Mouse (Mus musculus) small intestine, adult 2 months (tissue): ENCODE results near the gene Spata45. TPM values are rescaled to one million over a fixed set of nuclear protein-coding genes. Genes with fewer than 3 reads are reported as not detected.

Experiments
- H3K27ac ChIP-seq: fragments of 200-500 bp; 2 replicates; pipeline ENCODE4 v1.5.1; 2012; ENCODE audit warnings: low read depth, low read length, control low read depth, inconsistent platforms; ENCODE audit not compliant: insufficient read depth
- H3K27me3 ChIP-seq: fragments of 200-500 bp; 2 replicates; pipeline ENCODE4 v1.6.1; 2012; ENCODE audit warnings: mild to moderate bottlenecking, moderate library complexity, low read length, inconsistent platforms; ENCODE audit not compliant: control insufficient read depth, insufficient read depth
- H3K36me3 ChIP-seq: fragments of 200-500 bp; 2 replicates; pipeline ENCODE4 v1.6.1; 2012; ENCODE audit warnings: mild to moderate bottlenecking, low read length, control low read depth, inconsistent platforms; ENCODE audit not compliant: control insufficient read depth, insufficient read depth
- H3K4me1 ChIP-seq: fragments of 200-500 bp; 2 replicates; pipeline ENCODE4 v1.6.1; 2012; ENCODE audit warnings: low read length, inconsistent platforms, mixed read lengths; ENCODE audit not compliant: control insufficient read depth, insufficient read depth, insufficient read length
- H3K4me3 ChIP-seq: fragments of 200-500 bp; 2 replicates; pipeline ENCODE4 v1.5.1; 2012; ENCODE audit warnings: low read depth, mild to moderate bottlenecking, control low read depth, inconsistent platforms, low read length, moderate library complexity
- CTCF ChIP-seq: fragments of 200-500 bp; IDR thresholded peaks from 2 replicates; pipeline ENCODE4 v1.5.1; 2012; ENCODE audit warnings: low read depth, mild to moderate bottlenecking, control low read depth, inconsistent platforms, low read length, moderate library complexity, mixed read lengths; ENCODE audit not compliant: insufficient replicate concordance, insufficient read length; ENCODE audit errors: extremely low read depth
- POLR2A ChIP-seq: fragments of 200-500 bp; IDR thresholded peaks from 2 replicates; pipeline ENCODE4 v1.6.1; 2012; ENCODE audit warnings: low read depth, mild to moderate bottlenecking, control low read depth, inconsistent platforms, low read length, moderate library complexity
- WGBS: fragments of 180-500 bp; shearing (Covaris S2); methylation state at CpG from one replicate; pipeline ENCODE4 v1.1.7; 2018; 5-methylcytosine and 5-hydroxymethylcytosine counted together
- polyA plus RNA-seq: library from polyadenylated mRNA; depleted of rRNA; stranded (reverse); fragments of >200 nt; gene quantifications from 2 replicates; pipeline ENCODE4 v1.2.3, GENCODE M21; 2012

Spata45 gene
- polyA plus RNA-seq, 1 experiment, result not detected

DNA sequence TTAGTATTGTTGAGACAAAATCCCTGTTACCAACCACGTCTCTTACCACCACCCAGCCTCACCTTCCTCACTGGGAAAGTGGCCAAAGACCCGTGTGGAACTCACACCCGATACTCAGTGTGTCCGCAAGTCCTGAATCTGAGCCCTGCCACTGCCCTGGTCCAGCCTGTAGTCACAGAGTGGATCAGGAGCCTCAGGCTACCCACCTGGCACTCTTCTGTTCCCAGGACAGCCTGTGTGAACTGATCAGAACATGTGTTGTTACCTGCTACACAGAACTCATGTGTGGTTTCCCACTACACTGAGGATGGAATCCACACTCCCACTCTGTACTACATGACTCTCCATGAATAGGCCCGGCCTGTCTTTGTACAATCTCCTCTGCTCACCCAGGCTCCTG lies 5.7 kb downstream of the Spata45 start:
- peaks cover 10% of the 10 kb centered on the region for H3K4me1 ChIP-seq
- H3K27me3 ChIP-seq, result no peaks in the 10 kb centered on the region
- H3K27ac ChIP-seq, result no peak overlapping the region; the same call in 1 of the 2 replicates
- 72% methylated on average over 5 of the region's 5 CpGs for WGBS
- H3K36me3 ChIP-seq, result no peaks in the 10 kb centered on the region
- H3K4me3 ChIP-seq, result no peak overlapping the region
- TF ChIP-seq POLR2A (no peak), CTCF (no peak)

GRCm38 (mm10) chr1:191042688-191043087 lies 6.2 kb downstream of the Spata45 start:
- 38% methylated on average over 3 of the region's 3 CpGs for WGBS
- Histone ChIP-seq H3K4me1 (peaks cover 8% of the 10 kb centered on the region), H3K4me3 (no peak overlapping the region), H3K36me3 (no peaks in the 10 kb centered on the region), H3K27me3 (no peaks in the 10 kb centered on the region), H3K27ac (peak overlapping the region; percentile 49)
- TF ChIP-seq POLR2A (no peak), CTCF (no peak)

GRCm38 (mm10) chr1:191045264-191045663 lies 8.8 kb downstream of the Spata45 start:
- 94% methylated on average over 2 of the region's 2 CpGs for WGBS
- H3K36me3 ChIP-seq, result no peaks in the 10 kb centered on the region

DNA sequence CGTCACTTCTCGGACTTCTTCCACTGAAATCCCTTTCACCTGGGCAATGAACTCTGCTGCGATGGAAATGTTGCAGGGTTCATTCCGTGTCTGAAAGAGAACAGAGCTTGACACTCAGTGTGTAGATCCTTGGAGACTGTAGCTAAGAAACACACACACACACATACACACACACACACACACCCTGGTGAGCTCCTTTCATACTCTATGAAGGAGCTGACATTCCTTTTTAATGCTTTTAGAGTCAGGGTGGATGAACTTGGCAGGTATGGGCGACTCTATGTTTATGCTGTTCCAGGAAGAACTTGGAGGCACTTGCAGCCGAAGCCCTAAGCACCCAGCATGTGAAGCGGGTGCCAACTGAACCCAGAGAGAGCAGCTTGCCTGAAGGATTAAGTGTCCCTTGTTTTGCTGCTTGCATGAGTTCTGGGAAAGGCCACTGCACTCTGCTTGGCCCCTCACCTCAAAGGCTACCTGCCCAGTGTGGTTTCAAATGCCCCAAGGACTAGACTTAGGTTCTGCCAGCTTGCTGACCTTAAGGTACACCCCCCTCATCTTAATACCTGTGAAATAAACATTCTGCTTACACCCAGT lies 9.9 kb downstream of the Spata45 start:
- 70% methylated on average over 7 of the region's 7 CpGs for WGBS
- TF ChIP-seq CTCF (no peak), POLR2A (no peak)
- Histone ChIP-seq H3K27ac (no peak overlapping the region), H3K36me3 (no peaks in the 10 kb centered on the region), H3K27me3 (no peaks in the 10 kb centered on the region), H3K4me3 (no peak overlapping the region), H3K4me1 (peaks cover 8% of the 10 kb centered on the region)

More at GRCm38 (mm10) chr1:191045264-191045663, 8.8 kb downstream of the Spata45 start:
- Histone ChIP-seq H3K4me3 (no peak overlapping the region), H3K4me1 (peaks cover 8% of the 10 kb centered on the region), H3K27ac (no peak overlapping the region), H3K27me3 (no peaks in the 10 kb centered on the region)
- TF ChIP-seq CTCF (no peak), POLR2A (no peak)

DNA sequence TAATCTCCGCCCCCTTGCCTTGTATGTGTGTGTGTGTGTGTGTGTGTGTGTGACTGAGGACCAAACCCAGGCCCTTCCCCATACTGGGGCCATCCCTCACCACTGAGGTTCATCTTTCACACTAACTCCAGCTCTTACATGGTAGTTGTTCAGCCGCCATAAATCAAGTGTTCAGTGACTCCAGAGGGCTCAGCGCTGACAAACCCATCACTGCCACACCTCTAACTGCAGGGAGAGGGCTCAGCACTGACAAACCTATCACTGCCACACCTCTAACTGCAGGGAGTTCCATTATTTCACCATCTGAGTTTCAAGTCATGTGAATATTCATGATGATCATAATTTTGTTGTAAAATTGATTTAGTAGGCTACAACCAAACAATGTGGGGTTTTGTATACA lies 17.1 kb downstream of the Spata45 start:
- H3K27ac ChIP-seq, result no peak overlapping the region
- WGBS, result 74% methylated on average over 3 of the region's 3 CpGs

GRCm38 (mm10) chr1:191054870-191055532 lies 18.6 kb downstream of the Spata45 start:
- no peak for TF ChIP-seq POLR2A
- peak; percentile 18; the same call in 1 of the 2 replicates for TF ChIP-seq CTCF
- Histone ChIP-seq H3K4me3 (no peak overlapping the region), H3K27ac (no peak overlapping the region), H3K36me3 (no peaks in the 10 kb centered on the region; the same call in 1 of the 2 replicates), H3K4me1 (no peaks in the 10 kb centered on the region), H3K27me3 (no peaks in the 10 kb centered on the region)
- WGBS, result 59% methylated on average over 8 of the region's 8 CpGs

More for the DNA sequence above, 17.1 kb downstream of the Spata45 start:
- Histone ChIP-seq H3K36me3 (no peaks in the 10 kb centered on the region; the same call in 1 of the 2 replicates), H3K4me1 (no peaks in the 10 kb centered on the region), H3K4me3 (no peak overlapping the region), H3K27me3 (no peaks in the 10 kb centered on the region)
- TF ChIP-seq CTCF (no peak), POLR2A (no peak)

- 86% methylated on average over 2 of the region's 2 CpGs for WGBS
- no peaks in the 10 kb centered on the region; the same call in 1 of the 2 replicates for H3K36me3 ChIP-seq
- TF ChIP-seq CTCF (no peak), POLR2A (no peak)
- no peaks in the 10 kb centered on the region for H3K4me1 ChIP-seq
- no peaks in the 10 kb centered on the region for H3K27me3 ChIP-seq
- H3K4me3 ChIP-seq, result no peak overlapping the region
- H3K27ac ChIP-seq, result no peak overlapping the region
Measured at GRCm38 (mm10) chr1:191055533-191055873, 19.1 kb downstream of the Spata45 start.
